Mouse (Mus musculus): ENCODE measurements around the gene Slc6a11.

DNA sequence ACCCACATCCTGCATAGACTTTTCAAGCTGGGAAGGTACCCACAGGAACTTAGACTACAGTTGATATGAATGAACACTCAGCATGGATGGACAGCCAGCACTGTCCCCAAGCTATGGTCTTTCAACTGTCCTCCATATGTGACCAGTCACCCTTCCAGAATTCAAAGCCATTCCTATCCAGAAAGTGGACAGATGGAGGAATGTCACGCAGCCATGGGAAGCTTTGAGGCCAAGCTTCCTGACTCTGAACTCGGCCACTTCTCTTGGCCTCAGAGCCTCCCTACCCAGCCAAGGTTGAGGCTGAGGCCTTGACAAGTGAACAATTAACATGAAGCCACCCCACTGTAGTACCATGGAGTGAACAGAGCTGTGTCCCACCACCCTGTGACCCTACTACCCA is 138.5 kb downstream of the Slc6a11 start:
- no peak for TF ChIP-seq CTCF (conservative IDR thresholded peaks at IDR 0.05; ENCODE audit: insufficient read depth, insufficient read length, low read depth, low read length)
- TF ChIP-seq POLR2A (IDR thresholded peaks at IDR 0.05; ENCODE audit: low read depth, low read length): no peak
